Mouse (Mus musculus) heart, embryonic 15.5 days (tissue): ENCODE measurements around the gene Lrrc66. TPM values are rescaled to one million over a fixed set of nuclear protein-coding genes. Genes with fewer than 3 reads are reported as not detected.

ENCODE experiments used
- ATAC-seq: fragments of 200-750 bp; cut with Nextera tagmentation; replicated peaks from 2 replicates; pipeline ENCODE4 v1.8.0; 2017; ENCODE audit warnings: low read depth, moderate TSS enrichment; ENCODE audit not compliant: insufficient number of reproducible peaks, insufficient read depth, low FRiP score
- H3K27ac ChIP-seq: fragments of 300-500 bp; sonication (generic); 2 replicates; pipeline ENCODE4 v1.5.1; 2015; ENCODE audit warnings: mild to moderate bottlenecking, inconsistent platforms
- H3K27me3 ChIP-seq: fragments of 300-500 bp; sonication (generic); 2 replicates; pipeline ENCODE4 v1.6.1; 2015; ENCODE audit warnings: inconsistent platforms
- H3K36me3 ChIP-seq: fragments of 300-500 bp; sonication (generic); 2 replicates; pipeline ENCODE4 v1.6.1; 2015; ENCODE audit warnings: mild to moderate bottlenecking, inconsistent platforms
- H3K4me1 ChIP-seq: fragments of 300-500 bp; sonication (generic); replicated peaks from 2 replicates; pipeline ENCODE4 v1.6.1; 2015; ENCODE audit warnings: inconsistent platforms
- H3K4me2 ChIP-seq: fragments of 300-500 bp; sonication (generic); 2 replicates; pipeline ENCODE4 v1.6.1; 2015; ENCODE audit warnings: inconsistent platforms, mild to moderate bottlenecking, moderate library complexity
- H3K4me3 ChIP-seq: fragments of 300-500 bp; sonication (generic); 2 replicates; pipeline ENCODE4 v1.5.1; 2015; ENCODE audit warnings: mild to moderate bottlenecking, inconsistent platforms
- H3K9ac ChIP-seq: fragments of 300-500 bp; sonication (generic); 2 replicates; pipeline ENCODE4 v1.6.1; 2015; ENCODE audit warnings: mild to moderate bottlenecking, inconsistent platforms
- H3K9me3 ChIP-seq: fragments of 300-500 bp; sonication (generic); replicated peaks from 2 replicates; pipeline ENCODE4 v1.6.1; 2016; ENCODE audit warnings: inconsistent platforms
- WGBS: fragments of 180-500 bp; shearing (Covaris S2); methylation state at CpG from one replicate; pipeline ENCODE4 v1.1.7; 2015; ENCODE audit warnings: mixed read lengths; 5-methylcytosine and 5-hydroxymethylcytosine counted together
- polyA plus RNA-seq: library from polyadenylated mRNA; unstranded; fragments of >200 nt; fragmentation: Nextera tagmentation; extraction: Ambion mirVana; gene quantifications from 2 replicates; pipeline ENCODE4 v1.2.1, GENCODE M21; 2015

The Lrrc66 gene
- polyA plus RNA-seq, 1 experiment from 2014 or later, result 0.05 TPM

- H3K4me3 ChIP-seq, result no peak overlapping the region
- H3K27ac ChIP-seq, result no peak overlapping the region
- no peaks in the 10 kb centered on the region for H3K9me3 ChIP-seq
- WGBS, result 84% methylated on average over 3 of the region's 3 CpGs
- ATAC-seq, result no peak
- no peak overlapping the region for H3K4me2 ChIP-seq
- no peaks in the 10 kb centered on the region for H3K27me3 ChIP-seq
- peaks cover 19% of the 10 kb centered on the region for H3K36me3 ChIP-seq
- no peak overlapping the region for H3K9ac ChIP-seq
- H3K4me1 ChIP-seq, result 0 out of 2 replicates have a peak, but pooled peaks cover 4% of the 10 kb centered on the region
Observed at GRCm38 (mm10) chr5:73641058-73641457, 8.7 kb upstream of the Lrrc66 start.

GRCm38 (mm10) chr5:73637337-73638107 lies 5.2 kb upstream of the Lrrc66 start:
- Histone ChIP-seq H3K27me3 (no peaks in the 10 kb centered on the region), H3K27ac (no peak overlapping the region), H3K4me2 (no peak overlapping the region), H3K9me3 (peaks cover 6% of the 10 kb centered on the region; the same call in 1 of the 2 replicates), H3K36me3 (peaks cover 42% of the 10 kb centered on the region), H3K4me3 (no peak overlapping the region), H3K4me1 (0 out of 2 replicates have a peak, but pooled peaks cover 4% of the 10 kb centered on the region), H3K9ac (no peak overlapping the region)
- 49% methylated on average over 8 of the region's 8 CpGs for WGBS
- no peak for ATAC-seq

GRCm38 (mm10) chr5:73633141-73633540 lies 815 bp upstream of the Lrrc66 start:
- no peak for ATAC-seq
- no peak overlapping the region for H3K27ac ChIP-seq

GRCm38 (mm10) chr5:73631001-73631558 lies 1.2 kb downstream of the Lrrc66 start:
- WGBS, result 64% methylated on average over 10 of the region's 10 CpGs
- H3K4me1 ChIP-seq, result 0 out of 2 replicates have a peak, but pooled peaks cover 5% of the 10 kb centered on the region
- H3K9ac ChIP-seq, result no peak overlapping the region
- no peak overlapping the region for H3K4me3 ChIP-seq
- H3K27ac ChIP-seq, result no peak overlapping the region
- no peaks in the 10 kb centered on the region for H3K27me3 ChIP-seq
- no peak overlapping the region for H3K4me2 ChIP-seq
- peaks cover 6% of the 10 kb centered on the region; the same call in 1 of the 2 replicates for H3K9me3 ChIP-seq
- H3K36me3 ChIP-seq, result peaks cover 25% of the 10 kb centered on the region
- no peak for ATAC-seq

More at GRCm38 (mm10) chr5:73633141-73633540, 815 bp upstream of the Lrrc66 start:
- peaks cover 6% of the 10 kb centered on the region; the same call in 1 of the 2 replicates for H3K9me3 ChIP-seq
- WGBS, result 55% methylated on average over 8 of the region's 8 CpGs
- H3K36me3 ChIP-seq, result peaks cover 25% of the 10 kb centered on the region
- no peak overlapping the region for H3K9ac ChIP-seq
- no peaks in the 10 kb centered on the region for H3K27me3 ChIP-seq
- no peak overlapping the region for H3K4me3 ChIP-seq
- no peak overlapping the region for H3K4me2 ChIP-seq
- H3K4me1 ChIP-seq, result 0 out of 2 replicates have a peak, but pooled peaks cover 9% of the 10 kb centered on the region

- no peak overlapping the region for H3K4me2 ChIP-seq
Observed at GRCm38 (mm10) chr5:73630141-73630540, 2.2 kb downstream of the Lrrc66 start.

GRCm38 (mm10) chr5:73627991-73628390 lies 4.3 kb downstream of the Lrrc66 start:
- H3K4me2 ChIP-seq, result no peak overlapping the region
- 0 out of 2 replicates have a peak, but pooled peaks cover 5% of the 10 kb centered on the region for H3K4me1 ChIP-seq
- no peak for ATAC-seq
- no peaks in the 10 kb centered on the region for H3K9me3 ChIP-seq
- H3K4me3 ChIP-seq, result no peak overlapping the region
- H3K9ac ChIP-seq, result no peak overlapping the region
- no peak overlapping the region for H3K27ac ChIP-seq
- 83% methylated on average over 15 of the region's 15 CpGs for WGBS
- peaks cover 4% of the 10 kb centered on the region; the same call in 1 of the 2 replicates for H3K36me3 ChIP-seq
- no peaks in the 10 kb centered on the region for H3K27me3 ChIP-seq

More at GRCm38 (mm10) chr5:73630141-73630540, 2.2 kb downstream of the Lrrc66 start:
- Histone ChIP-seq H3K9ac (no peak overlapping the region), H3K9me3 (peaks cover 6% of the 10 kb centered on the region; the same call in 1 of the 2 replicates), H3K27me3 (no peaks in the 10 kb centered on the region), H3K36me3 (peaks cover 19% of the 10 kb centered on the region), H3K4me3 (no peak overlapping the region), H3K27ac (no peak overlapping the region), H3K4me1 (0 out of 2 replicates have a peak, but pooled peaks cover 5% of the 10 kb centered on the region)
- ATAC-seq, result 0 out of 2 replicates have a peak, but pooled peaks have one; percentile 47
- WGBS, result 39% methylated on average over 5 of the region's 5 CpGs

GRCm38 (mm10) chr5:73627559-73627958 lies 4.8 kb downstream of the Lrrc66 start:
- H3K27me3 ChIP-seq, result no peaks in the 10 kb centered on the region
- ATAC-seq, result no peak

DNA sequence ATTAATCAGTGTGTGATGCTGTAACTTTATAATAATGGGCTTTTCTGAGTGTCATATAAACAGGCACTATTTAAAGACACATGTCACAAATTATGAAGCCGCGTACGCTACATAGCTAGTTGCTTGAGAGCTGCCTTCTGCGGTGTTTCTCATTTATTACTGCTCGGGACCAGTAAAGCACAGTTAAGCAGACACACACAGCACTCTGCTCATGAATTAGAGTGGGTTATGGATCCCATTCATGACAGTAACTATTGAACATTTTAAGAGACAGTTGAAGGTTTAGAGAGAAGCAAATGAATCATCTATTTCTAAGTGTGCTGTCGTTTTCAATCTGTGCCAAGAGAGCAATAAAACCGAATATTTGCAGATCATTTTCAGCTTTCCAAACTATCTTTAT lies 5.5 kb downstream of the Lrrc66 start:
- ATAC-seq, result no peak
- Histone ChIP-seq H3K27me3 (no peaks in the 10 kb centered on the region), H3K9ac (no peak overlapping the region), H3K4me1 (0 out of 2 replicates have a peak, but pooled peaks cover 5% of the 10 kb centered on the region), H3K9me3 (no peaks in the 10 kb centered on the region), H3K27ac (no peak overlapping the region), H3K36me3 (no peaks in the 10 kb centered on the region), H3K4me3 (no peak overlapping the region), H3K4me2 (no peak overlapping the region)
- 88% methylated on average over 7 of the region's 7 CpGs for WGBS

More at GRCm38 (mm10) chr5:73627559-73627958, 4.8 kb downstream of the Lrrc66 start:
- Histone ChIP-seq H3K27ac (no peak overlapping the region), H3K9me3 (no peaks in the 10 kb centered on the region), H3K4me2 (no peak overlapping the region), H3K9ac (no peak overlapping the region), H3K36me3 (peaks cover 3% of the 10 kb centered on the region; the same call in 1 of the 2 replicates), H3K4me1 (0 out of 2 replicates have a peak, but pooled peaks cover 5% of the 10 kb centered on the region), H3K4me3 (no peak overlapping the region)
- 59% methylated on average over 4 of the region's 4 CpGs for WGBS

DNA sequence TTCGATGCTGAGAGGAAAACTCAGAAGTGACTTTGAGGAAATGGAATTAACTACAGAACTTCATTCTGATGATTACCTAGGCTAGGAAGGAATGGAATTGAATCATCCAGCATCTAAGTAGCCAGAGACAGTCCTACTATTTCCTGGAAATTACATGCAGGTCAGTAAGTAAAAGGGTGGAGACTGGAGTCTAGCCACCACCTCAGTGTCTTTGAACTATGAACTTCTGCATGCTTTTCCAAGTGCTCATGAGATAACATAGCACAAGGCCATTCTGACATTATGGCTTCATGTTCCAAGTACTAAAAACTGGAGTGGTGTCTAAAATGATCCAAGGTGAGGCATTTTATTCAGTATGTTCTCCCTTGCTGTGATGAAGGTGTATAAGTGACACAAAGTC lies 6.8 kb downstream of the Lrrc66 start:
- no peaks in the 10 kb centered on the region for H3K9me3 ChIP-seq
- ATAC-seq, result no peak
- H3K4me1 ChIP-seq, result 0 out of 2 replicates have a peak, but pooled peaks cover 4% of the 10 kb centered on the region
- H3K4me2 ChIP-seq, result no peak overlapping the region
- H3K36me3 ChIP-seq, result no peaks in the 10 kb centered on the region
- H3K27me3 ChIP-seq, result no peaks in the 10 kb centered on the region
- H3K27ac ChIP-seq, result no peak overlapping the region
- no peak overlapping the region for H3K9ac ChIP-seq
- 49% methylated on average over 1 of the region's 1 CpGs for WGBS
- H3K4me3 ChIP-seq, result no peak overlapping the region

GRCm38 (mm10) chr5:73618969-73619368 lies 13.4 kb downstream of the Lrrc66 start:
- Histone ChIP-seq H3K27me3 (no peaks in the 10 kb centered on the region), H3K4me2 (no peak overlapping the region), H3K9ac (no peak overlapping the region), H3K4me1 (no peaks in the 10 kb centered on the region), H3K4me3 (no peak overlapping the region), H3K36me3 (no peaks in the 10 kb centered on the region), H3K9me3 (no peaks in the 10 kb centered on the region), H3K27ac (no peak overlapping the region)
- WGBS, result 68% methylated on average over 1 of the region's 1 CpGs
- no peak for ATAC-seq

DNA sequence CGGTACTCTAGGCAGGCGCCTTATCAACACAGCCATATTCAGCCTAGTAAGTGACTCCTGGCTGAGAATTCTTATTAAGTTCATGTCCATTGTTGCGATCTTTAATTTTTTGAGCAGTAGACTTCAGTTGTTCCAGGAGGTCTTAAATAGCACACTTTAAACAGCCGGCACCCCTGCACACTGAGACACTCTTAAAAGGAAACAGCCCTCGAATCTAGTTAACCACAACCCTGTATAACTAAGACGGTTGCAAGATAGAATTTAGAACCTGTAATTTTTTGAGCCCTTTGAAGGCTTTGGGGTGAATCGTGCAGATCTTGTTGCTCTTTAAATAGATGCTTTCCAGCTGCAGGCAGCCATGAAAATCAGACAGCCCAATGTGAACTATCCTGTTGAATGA lies 17.1 kb downstream of the Lrrc66 start:
- Histone ChIP-seq H3K4me1 (no peaks in the 10 kb centered on the region), H3K4me2 (no peak overlapping the region), H3K9ac (no peak overlapping the region), H3K4me3 (no peak overlapping the region), H3K36me3 (no peaks in the 10 kb centered on the region), H3K9me3 (no peaks in the 10 kb centered on the region), H3K27me3 (no peaks in the 10 kb centered on the region), H3K27ac (no peak overlapping the region)
- WGBS, result 70% methylated on average over 7 of the region's 7 CpGs
- no peak for ATAC-seq
